Mouse (Mus musculus) ES-CJ7 (cell line): ENCODE results near the gene Ip6k3.

Experiments
- DNase-seq: peaks from one replicate; pipeline ENCODE4 v3.0.0; 2011; ENCODE audit warnings: low read depth, low spot score

The Ip6k3 gene

DNA sequence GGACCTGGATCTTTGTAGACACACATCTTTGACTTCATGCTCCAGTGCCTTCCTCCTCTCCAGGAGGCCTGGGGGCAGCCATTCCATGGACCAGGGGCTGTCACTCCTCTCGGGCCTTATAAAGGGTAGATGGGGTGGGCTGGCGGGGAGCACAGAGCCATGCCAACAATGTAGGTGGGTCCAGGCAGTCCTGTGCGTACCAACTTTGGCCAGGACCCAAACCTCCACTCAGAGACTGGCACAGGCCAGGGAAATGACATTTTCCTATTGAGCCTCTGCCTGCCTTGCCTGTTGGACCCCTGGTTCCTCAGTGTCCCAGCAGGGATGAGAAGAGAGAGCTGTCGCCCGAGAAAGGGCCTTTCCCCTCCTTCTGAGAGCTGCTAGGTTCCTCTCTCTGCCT is 14.8 kb upstream of the Ip6k3 start:
- DNase-seq, result no peak

DNA sequence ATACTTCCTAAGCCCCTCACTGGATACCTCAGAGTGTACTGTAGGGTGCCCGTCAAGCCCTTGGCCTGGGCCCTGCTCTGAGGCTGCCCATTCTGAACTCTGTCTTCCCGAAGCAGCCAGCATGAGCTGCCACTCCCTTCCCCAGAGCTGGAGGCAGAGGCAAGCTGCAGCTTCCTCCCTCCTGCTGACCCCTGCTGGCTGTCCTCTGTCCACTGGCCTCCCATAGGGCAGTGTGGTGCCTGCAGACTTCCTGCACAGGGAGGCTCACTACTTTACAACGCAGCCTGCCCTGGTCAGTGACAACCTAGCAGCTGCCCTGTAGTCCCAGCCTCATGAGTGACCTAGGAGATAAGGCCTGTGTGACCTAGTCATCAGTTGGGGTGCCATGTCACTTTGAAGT is 14.1 kb upstream of the Ip6k3 start:
- DNase-seq, result no peak

DNA sequence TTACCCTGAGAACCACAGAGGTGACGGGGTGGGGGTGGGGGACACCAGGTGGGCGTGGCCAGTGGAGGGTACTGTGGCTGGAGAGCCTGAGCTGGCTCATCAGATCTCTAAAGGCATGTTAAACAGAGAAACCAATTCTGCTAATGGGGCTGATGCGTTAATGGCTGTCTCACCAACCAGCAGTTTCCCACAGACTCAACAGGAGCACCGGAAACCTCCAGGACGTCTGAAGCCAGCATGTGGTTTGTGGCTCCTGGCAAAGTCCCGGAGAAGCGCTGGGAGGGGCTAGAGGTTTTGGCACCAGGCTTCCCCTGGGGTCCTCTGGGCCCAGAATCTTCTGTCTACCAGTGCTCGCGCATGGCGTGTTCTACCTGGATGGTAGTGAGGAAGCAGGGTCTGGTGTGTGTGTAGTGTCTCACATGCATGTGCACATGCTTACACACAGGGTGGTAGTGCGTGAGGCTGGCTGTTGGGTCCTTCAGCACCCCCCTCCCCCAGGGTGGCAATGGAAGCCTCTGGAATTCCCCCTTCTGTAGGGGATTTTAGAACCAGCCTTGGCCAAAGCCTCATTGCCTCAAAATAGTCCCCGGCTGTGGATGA is 12.2 kb upstream of the Ip6k3 start:
- peak; percentile 72 for DNase-seq

DNA sequence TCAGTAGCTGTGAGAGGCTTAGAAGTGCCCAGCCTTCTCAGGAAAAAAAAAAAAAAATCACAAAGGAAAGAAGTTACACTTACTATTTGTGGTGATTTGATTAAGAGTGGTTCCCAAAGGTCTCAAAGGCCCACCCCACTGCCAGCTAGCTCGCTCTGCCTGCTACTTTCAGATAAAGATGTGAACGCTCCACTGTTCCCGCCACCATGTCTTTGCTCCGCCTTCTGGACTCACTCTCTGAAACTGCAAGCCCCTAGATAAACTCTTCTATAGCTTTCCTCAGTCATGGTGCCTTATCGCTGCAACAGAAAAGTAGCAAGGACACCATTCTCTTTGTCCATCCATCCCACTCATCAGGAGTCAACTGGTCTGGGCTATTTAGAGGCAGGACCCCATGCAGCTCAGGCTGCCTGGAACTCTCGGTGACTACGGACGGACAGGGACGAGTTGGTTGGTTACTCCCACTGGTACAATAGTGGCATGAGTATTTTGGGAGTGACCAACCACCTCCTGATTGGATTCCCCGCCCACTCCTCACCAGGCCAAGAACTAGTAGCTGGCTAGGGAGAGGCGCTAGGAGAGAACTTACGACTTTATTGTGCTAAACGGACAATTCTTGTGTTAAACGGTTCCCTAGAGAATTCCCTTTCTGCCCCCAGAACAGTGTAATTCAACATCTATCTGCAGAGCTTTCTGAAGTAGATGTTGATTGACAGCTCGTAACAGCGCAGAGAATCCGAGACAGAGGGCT is 11.0 kb upstream of the Ip6k3 start:
- DNase-seq, result peak; percentile 93

DNA sequence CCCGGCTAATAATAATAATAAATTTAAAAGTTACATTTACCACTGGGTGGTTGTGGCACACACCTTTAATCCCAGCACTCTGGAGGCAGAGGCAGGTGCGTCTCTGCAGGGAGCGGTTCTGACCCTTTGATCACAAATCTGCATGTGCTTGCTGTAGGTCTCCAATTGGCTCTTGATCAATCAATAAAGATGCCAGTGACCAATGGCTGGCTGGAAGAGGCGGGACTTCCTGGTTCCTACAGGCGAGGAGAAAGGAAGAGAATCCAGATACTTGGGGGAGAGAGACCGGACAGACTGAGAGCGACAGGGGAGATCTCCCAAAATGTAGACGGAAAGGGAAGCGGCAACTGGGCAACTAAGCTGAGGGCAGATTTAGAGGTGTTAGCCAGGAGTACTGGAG is 10.4 kb upstream of the Ip6k3 start:
- peak; percentile 93 for DNase-seq

DNA sequence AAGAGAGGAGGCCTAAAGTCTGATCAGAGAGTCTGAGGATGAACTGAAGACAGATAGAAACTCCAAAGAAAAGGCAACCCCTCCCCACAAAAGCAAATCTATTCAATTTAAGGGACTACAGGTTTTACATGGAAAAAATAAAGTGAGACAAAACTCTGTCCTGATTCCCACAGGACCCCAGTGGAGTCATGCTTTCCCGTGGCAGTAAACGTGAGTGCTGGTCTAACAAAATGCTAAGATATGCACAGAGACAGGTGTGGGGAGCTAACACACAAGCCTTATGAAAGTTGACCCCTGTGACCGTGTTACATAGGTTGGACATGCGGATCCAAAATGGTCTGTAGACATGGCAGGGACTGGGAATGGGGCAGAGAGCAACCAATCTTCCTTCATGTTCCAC is 9.2 kb upstream of the Ip6k3 start:
- DNase-seq, result no peak

DNA sequence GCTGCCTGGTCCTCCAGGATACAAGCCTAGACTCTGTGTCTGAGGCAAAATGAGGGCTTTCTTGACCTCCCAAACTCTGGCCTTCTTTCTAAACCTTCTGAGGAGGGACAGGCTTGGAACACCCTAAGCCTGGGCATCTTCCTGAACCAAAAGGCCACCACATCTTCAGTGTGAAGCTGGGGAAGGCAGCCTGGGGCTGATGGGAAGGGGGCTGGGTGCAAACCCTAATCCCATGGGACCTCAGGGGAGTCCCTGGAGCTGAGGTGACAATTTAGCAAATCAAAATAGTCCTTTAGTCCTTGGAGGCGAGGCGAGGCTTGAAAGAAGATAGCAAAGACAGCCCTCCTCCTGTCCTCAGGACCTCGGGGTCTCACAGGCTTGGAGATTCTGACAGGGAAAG is 8.7 kb upstream of the Ip6k3 start:
- no peak for DNase-seq

DNA sequence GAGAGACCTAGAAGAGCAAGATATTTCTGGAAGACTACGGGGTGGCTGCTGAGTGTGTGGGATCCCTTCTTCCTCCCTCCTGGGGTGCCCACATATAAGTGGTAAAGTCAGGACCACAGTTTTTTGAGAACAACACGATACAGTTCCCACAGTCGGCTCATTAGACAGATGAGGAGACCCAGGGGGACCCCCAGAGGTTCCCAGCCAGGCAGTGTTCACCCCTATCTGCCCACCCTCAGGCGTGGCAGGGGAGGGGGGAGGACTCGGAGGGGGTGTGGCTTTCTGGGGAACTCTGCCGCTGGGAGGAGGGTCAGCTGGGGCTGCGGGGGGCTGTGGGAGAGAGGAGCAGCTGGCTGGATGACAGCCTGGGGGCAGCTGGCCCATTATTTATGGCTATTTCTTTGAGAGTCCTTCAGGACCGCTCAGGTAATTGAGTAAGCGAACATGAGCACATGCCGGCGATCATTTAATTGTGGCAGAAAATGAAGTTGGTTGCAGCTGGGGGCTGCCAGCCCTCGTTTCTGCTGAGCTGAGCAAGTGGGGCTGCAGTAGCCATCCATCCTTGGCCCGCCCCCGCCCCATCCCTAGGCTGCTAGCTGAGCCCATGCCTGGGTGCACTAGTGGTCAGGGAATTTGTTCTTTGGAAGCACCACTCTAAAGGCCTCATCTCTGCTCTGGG is 7.7 kb upstream of the Ip6k3 start:
- DNase-seq, result no peak

DNA sequence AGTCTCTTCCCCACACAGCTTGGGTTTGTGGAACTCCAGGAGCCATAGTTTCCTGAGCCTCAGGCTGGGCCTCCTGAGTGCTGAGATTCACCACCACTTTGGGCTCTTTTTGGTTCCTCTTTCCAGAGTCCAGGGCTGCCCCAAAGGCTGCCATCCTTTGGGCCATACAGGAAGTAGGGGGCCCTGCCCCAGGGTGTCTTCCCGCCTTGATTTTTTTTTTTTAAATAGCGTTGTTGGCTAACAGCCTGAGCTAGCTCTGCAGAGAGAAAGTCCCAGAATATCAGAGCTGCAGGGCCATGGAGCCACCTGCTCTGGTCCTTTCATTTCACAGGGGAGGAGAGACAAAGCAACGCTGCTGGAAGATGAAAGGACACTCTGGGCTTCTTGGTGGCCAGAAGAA is 6.1 kb upstream of the Ip6k3 start:
- no peak for DNase-seq

DNA sequence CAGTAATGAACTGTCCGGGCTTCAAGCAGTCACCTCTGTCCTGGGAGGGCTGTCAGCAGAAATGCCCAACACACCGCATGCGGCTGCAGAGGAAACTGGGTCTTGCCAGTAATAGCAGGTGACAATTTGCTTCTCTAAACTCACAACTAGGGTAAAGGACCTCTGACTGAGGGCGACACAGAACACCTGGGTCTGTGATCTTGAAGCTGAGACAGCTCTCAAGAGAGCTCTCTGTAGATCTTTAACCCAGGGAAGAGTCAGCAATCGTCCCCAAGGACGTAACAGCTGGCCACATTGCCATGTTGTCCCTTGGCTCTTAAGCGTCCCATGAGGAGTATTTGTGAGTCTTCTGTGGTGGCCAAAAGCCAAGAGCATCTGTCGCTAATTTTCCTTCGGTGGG is 4.9 kb upstream of the Ip6k3 start:
- no peak for DNase-seq

DNA sequence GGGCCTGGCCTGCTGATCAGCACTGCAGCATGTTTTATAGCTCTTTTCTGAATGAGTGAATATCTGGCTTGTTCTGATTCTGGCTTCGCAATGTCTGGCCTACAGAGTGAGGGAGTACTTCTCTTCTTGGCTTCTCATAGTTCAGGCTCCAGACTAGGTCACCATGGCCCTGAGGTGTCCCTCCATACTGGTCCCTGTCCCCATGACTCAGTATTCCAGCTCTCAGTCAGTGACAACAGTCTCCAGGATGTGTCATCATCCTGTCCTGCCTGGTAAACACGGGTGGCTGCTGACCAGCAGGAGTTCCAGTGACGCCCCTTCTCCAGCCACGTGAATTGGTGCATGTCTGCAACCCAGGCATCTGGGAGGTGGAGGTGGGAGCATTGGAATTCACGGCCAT is 3.5 kb upstream of the Ip6k3 start:
- no peak for DNase-seq

DNA sequence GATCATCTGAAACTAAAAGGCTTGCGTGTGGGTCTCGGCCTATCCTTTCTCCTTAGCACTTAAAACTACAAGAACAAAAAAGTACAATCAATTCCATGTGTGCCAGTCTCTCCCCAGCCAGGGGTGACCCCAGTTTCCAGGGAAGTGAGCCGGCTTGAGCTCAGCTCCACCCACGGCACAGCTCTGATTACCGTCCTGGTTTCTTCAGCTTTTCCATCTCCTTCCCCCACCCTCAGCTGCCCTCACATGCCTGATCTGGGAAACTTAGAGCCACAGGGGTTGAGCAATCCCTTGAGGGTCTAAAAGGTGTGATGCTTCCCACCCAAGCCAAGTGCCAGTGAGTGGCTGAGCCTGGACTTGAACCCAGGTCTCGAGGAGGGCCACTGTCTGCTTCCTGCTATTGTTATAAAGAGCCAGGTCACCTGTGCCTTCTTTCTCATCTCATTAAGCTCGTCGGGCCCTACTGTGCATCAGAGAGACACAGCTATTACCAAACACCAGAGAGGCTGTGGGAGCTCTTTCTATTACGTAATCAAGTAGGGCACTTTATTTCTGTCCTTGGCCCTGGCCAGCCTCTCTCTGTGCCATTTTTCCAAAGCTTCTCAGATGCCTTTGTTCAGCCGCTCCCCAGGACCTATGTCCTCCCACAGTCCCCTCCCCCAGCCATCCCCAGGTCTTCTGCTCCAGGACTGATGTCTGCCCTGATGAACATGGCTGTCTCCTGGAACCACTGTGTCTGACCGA is 2.5 kb upstream of the Ip6k3 start:
- no peak for DNase-seq

DNA sequence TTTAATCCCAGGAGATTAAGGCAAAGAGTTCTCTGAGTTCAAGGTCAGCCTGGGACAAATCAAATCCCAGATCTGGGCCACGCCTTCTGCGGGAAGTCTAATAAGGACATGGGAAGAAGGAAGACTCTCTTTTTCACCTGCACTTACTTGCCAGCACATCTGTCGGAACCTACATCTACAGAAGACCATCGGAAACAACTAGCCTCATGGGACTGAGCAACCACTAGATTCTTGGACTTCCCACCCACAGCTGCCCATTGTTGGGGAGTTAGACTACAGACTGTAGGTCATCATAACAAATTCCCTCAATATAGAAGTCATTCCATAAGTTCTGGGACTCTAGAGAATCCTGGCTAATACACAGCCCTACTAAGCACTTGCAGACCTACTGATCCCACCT is 974 bp upstream of the Ip6k3 start:
- no peak for DNase-seq

DNA sequence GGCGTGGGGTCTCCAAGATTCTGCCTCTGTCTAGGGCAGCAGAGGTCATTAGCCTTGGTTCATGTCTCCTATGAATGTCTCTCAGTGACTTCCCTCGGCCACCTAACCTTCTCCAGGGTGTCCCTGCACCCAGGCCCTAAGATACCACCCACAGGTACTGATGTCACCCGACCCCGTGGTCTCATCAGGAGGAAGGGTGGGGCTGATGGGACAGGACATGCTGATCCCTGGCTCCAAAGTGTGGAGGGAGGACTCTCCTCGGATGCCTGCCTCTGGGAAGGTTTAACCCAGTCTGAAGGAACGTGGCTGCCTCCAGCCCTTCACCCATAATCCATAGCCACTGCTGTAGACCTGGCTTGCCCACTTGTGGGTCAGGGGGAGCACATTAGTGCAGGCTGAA is 694 bp downstream of the Ip6k3 start:
- DNase-seq, result no peak

DNA sequence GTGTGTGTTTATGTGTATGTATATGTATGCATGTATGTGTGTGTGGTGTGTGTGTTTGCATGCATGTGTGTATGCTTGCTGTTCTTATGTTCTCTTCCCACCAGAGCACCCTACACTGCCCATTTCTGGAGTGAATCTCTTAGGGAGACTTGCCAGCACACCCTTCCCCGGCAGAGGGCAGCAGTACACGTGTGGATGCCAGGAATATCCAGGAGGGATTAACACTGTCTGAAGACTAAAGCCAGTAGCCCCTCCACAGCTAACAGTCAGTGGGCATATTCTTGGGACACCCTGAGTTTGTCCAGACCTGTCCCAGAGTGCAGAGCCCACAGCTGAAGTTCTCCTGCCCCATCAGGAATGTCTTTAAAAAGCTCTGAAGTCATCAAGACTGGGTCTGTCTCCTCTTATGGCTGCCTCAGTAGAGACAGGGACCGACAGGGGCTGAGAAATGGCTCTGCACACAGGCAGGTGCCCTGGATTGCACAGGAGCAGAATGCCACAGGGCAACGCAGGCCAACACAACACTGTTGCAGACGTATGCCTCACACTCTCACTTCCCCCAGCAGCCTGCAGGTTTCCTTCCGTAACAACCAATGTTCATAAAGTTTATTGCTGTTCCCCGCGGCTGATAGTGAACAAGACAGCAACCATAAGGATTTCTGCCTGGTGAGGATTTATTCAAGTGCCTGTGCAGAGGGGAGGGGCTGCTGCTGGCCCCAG is 2.4 kb downstream of the Ip6k3 start:
- DNase-seq, result peak; percentile 58

DNA sequence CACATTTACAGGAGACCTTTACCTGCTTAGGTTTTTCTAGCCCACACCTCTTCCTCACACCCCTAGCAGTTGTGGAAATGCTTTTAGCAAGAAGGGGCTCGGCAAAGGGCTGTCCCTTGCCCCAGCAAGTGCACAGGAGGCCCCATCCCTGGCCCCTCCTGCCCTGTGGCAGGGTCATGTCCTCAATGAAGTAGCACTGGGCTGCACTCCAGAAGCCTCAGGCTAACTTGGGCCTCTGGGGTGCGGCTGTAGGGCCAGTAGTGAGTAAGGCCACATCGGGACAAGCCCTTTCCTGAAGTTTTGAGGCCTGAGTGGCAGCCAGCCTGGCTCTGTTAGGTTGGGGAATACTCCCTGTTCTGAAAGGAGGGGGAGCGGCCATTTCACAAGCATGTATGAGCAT is 6.7 kb downstream of the Ip6k3 start:
- no peak for DNase-seq

DNA sequence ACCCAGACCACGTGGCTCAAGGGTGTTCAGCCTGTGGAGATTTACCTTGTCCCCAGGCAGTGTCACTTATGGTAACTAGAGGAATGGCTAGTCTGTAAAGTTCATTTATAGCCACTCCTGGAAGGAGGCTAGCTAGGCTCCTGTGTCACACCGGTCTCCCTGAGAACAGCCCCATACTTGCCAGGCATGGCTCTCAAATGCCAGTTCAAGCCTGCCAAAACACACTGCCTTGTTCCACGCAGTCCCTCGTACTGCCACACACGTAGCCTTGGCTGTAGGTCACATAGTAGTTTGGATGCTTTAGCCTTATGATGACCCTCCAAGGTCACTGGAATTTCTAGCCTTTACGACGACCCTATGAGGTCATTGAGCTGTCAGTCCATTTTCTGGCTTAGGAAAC is 8.4 kb downstream of the Ip6k3 start:
- DNase-seq, result no peak

DNA sequence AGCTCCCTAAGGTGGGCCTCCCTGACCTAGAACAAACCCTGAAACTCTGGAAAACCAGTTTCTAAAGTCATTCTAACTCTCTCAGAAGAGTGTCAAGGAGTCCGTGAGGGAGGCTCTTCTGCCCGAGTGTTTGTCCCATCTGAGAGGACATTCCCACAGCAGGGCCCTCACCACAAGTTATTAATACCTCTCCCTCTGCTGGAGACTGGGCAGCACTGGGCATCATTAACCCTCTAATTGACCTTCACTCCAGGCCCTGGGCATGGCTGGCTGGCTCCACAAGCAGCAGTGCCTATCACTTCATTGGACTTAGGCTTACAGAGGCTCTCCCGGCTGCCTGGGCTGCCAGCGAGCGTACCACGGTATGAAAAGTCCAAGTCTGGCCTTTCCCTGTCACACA is 9.2 kb downstream of the Ip6k3 start:
- DNase-seq, result no peak

DNA sequence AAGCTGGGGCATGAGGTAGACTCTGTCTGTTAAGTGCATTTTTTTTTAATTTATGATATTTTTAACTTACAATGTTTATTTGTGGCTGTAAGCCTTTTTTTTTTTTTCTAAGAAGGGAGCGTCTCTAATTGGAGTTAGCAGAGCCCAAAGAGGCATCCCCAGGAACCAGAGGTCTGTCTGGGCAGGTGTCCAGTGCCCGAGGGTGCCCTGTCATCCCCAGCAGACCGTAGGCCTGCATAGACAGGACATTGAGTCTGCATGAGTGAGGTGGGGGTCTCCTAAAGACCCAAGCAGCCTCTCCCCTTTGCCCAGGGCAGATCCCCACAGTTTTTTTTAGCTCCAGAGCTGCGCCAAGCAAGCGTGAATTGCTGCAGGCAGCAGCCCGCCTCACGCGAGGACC is 11.8 kb downstream of the Ip6k3 start:
- no peak for DNase-seq

DNA sequence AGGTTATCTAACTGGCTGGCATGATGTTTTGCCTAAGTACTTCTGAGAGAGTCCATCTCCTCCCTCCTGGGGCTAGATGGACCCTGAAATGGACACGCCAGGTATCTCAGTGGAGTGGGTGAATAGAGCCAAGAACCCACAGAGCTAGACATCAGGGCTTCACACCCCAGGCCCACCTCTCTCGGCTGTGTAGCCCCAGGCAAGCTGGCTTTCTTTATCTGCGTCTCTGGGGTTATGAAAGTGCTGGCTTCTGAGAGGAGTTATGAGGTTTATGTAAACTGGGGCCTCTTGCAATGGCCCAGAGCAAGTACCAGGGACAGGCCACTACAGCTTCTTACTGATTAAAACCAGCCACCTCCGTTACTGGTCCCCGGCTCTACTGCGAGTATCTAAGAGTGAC is 12.7 kb downstream of the Ip6k3 start:
- DNase-seq, result no peak

DNA sequence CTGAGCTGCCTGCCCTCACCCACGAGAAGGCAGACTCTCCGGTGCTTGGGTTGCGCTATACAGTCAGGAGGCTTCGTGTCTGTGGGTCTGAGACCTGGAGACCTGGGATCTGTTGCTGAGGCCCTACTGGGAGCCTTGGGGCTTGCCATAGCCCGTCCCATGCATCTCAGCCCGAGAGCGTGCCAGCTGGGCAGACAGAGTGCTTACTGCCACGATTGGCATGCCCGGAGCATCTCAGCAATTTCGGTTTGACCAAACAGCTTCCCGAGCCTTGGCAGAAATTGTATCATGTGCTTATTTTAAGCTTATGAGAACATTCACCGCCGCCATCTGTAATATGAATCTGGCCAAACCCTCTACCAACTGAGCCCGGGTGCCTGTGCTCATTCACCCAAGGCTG is 13.3 kb downstream of the Ip6k3 start:
- no peak for DNase-seq

DNA sequence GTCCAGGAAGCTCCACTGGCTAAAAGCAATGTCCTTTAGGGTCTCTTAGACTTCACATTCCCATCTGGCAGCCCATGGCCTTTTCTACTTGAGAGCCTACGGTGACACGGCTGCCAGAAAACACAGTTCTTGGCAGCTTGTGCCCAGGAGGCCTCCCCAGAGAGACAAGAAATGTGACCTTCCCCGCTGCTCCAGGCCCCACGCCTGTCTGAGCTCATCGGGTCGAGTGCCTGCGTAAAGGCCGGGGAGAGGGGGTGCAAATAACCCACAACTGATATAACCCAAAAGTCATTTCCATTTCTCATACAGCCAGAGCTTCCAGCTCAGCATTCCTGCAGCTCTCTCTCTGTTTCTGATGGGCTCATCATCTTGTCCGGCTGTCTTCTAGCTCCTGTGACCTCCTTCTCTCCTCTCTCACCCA is 13.8 kb downstream of the Ip6k3 start:
- no peak for DNase-seq
